Mouse (Mus musculus): ENCODE data around the gene Npas4. TPM values are rescaled to one million over a fixed set of nuclear protein-coding genes. Genes with fewer than 3 reads are reported as not detected.

Gene Npas4
- polyA plus RNA-seq, 1 experiment from 2014 or later, result 0.10 TPM

DNA sequence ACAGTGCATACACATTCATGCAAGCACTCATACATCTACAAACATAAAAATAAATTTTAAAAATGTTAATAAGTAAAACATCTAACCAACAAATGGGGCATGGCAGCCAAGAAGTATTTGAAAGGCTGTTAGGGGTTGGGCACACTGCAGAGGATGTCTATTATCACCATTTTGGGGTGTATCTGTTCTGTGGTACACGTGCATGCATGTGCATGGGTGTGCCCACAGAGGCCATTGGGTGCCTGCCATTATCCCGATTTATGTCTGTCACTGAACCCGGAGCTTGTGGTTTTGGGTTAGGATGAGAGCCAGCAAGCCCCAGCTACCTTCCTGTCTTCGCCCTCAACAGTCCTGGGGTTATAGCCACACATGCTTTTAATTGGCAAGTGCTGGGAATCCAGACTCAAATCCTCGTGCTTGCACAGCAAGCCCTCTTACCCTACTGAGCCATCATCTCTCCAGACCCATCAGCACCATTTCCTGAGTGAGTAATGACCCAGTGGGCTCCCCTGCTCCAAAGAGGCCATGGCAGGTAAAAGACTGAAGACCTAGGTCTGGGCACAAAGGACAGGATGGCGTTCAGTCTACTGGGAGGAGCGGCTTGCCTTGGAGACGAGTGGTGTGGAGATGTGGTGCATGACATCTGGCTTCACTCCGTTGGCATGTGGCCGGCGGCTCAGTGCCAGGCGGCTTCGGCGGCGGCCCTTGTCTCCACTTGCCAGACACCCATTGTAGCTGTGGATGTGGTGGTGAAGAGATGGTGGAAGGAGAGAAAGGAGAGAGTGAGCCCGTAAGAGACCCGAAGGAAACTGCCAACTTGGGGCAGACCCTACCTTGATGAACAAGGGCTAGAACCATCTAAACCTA is 52.4 kb downstream of the Npas4 start:
- Histone ChIP-seq H3K4me3 (no peak overlapping the region), H3K4me1 (replicated peaks) (peaks cover 4% of the 10 kb centered on the region), H3K27me3 (peaks cover 23% of the 10 kb centered on the region), H3K27ac (no peak overlapping the region), H3K36me3 (no peaks in the 10 kb centered on the region), H3K4me2 (no peak overlapping the region), H3K9ac (no peak overlapping the region), H3K9me3 (replicated peaks) (no peaks in the 10 kb centered on the region)
- 81% methylated on average over 17 of the region's 17 CpGs for whole genome bisulfite sequencing
- ATAC-seq (replicated peaks; ENCODE audit: insufficient number of reproducible peaks, insufficient read depth, low FRiP score, low read depth), result no peak

DNA sequence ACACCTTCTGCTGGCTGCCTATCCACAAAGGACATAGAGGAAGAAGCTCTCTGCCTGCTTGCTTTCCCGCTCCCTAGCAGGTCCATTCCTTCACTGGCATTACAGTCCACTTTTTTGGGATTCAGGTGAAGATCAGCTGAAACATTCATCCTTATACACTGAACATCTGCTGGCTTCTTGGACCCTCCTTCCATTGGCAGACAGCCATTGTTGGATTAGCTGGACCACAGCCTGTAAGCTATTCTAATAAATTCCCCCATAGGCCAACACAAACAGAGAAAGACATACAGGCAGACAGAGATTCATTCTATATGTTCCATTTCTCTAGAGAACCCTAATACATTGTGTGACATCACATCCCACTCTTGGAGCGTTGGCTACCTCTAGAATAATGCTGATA is 53.2 kb downstream of the Npas4 start:
- Histone ChIP-seq H3K9me3 (replicated peaks) (no peaks in the 10 kb centered on the region), H3K27me3 (peaks cover 16% of the 10 kb centered on the region), H3K9ac (no peak overlapping the region), H3K4me2 (no peak overlapping the region), H3K27ac (no peak overlapping the region), H3K4me1 (replicated peaks) (no peaks in the 10 kb centered on the region), H3K36me3 (no peaks in the 10 kb centered on the region), H3K4me3 (no peak overlapping the region)
- no peak for ATAC-seq (replicated peaks; ENCODE audit: insufficient number of reproducible peaks, insufficient read depth, low FRiP score, low read depth)
- 77% methylated on average over 2 of the region's 2 CpGs for WGBS

Other genes with a start within 250 kb of the Npas4 start
- 30.8 and 36.3 TPM in 2 replicates for gene Rbm4b, start 233.8 kb downstream of the Npas4 start, polyA plus RNA-seq (2015; fragmentation: Nextera tagmentation; extraction: Ambion mirVana)
- 42.2 and 54.1 TPM in 2 replicates for gene Rbm4, start 196.4 kb downstream of the Npas4 start, polyA plus RNA-seq (2015; fragmentation: Nextera tagmentation; extraction: Ambion mirVana)
- 22.6 and 30.5 TPM in 2 replicates for gene Gm21992, start 178.7 kb downstream of the Npas4 start, polyA plus RNA-seq (2015; fragmentation: Nextera tagmentation; extraction: Ambion mirVana)
- gene Rbm14, start 178.7 kb downstream of the Npas4 start, polyA plus RNA-seq (2015; fragmentation: Nextera tagmentation; extraction: Ambion mirVana), result 40.2 and 51.1 TPM in 2 replicates
- 33.4 and 41.7 TPM in 2 replicates for gene Ccs, start 151.0 kb downstream of the Npas4 start, polyA plus RNA-seq (2015; fragmentation: Nextera tagmentation; extraction: Ambion mirVana)
- 0.04 and 0.05 TPM in 2 replicates for gene Ccdc87, start 150.9 kb downstream of the Npas4 start, polyA plus RNA-seq (2015; fragmentation: Nextera tagmentation; extraction: Ambion mirVana)
- 37.4 and 42.6 TPM in 2 replicates for gene Ctsf, start 135.2 kb downstream of the Npas4 start, polyA plus RNA-seq (2015; fragmentation: Nextera tagmentation; extraction: Ambion mirVana)
- 2.1 and 9.1 TPM in 2 replicates for gene Actn3, start 112.4 kb downstream of the Npas4 start, polyA plus RNA-seq (2015; fragmentation: Nextera tagmentation; extraction: Ambion mirVana)
- gene Zdhhc24, start 111.6 kb downstream of the Npas4 start, polyA plus RNA-seq (2015; fragmentation: Nextera tagmentation; extraction: Ambion mirVana), result 6.6 and 9.9 TPM in 2 replicates
- 2.2 and 2.7 TPM in 2 replicates for gene Bbs1, start 83.7 kb downstream of the Npas4 start, polyA plus RNA-seq (2015; fragmentation: Nextera tagmentation; extraction: Ambion mirVana)
- 63.6 and 84.8 TPM in 2 replicates for gene Dpp3, start 62.0 kb downstream of the Npas4 start, polyA plus RNA-seq (2015; fragmentation: Nextera tagmentation; extraction: Ambion mirVana)
- 0.38 and 0.52 TPM in 2 replicates for gene Peli3, start 47.2 kb downstream of the Npas4 start, polyA plus RNA-seq (2015; fragmentation: Nextera tagmentation; extraction: Ambion mirVana)
- gene Mrpl11, start 28.2 kb downstream of the Npas4 start, polyA plus RNA-seq (2015; fragmentation: Nextera tagmentation; extraction: Ambion mirVana), result 82.6 and 97.3 TPM in 2 replicates
- gene Slc29a2, start 33.5 kb upstream of the Npas4 start, polyA plus RNA-seq (2015; fragmentation: Nextera tagmentation; extraction: Ambion mirVana), result 8.8 and 11.1 TPM in 2 replicates
- gene B4gat1, start 48.5 kb upstream of the Npas4 start, polyA plus RNA-seq (2015; fragmentation: Nextera tagmentation; extraction: Ambion mirVana), result 43.1 and 43.6 TPM in 2 replicates
- 1.4 and 1.5 TPM in 2 replicates for gene AC124502.3, start 48.6 kb upstream of the Npas4 start, polyA plus RNA-seq (2015; fragmentation: Nextera tagmentation; extraction: Ambion mirVana)
- 23.0 and 31.9 TPM in 2 replicates for gene Brms1, start 51.0 kb upstream of the Npas4 start, polyA plus RNA-seq (2015; fragmentation: Nextera tagmentation; extraction: Ambion mirVana)
- 1.9 and 3.3 TPM in 2 replicates for gene Rin1, start 60.2 kb upstream of the Npas4 start, polyA plus RNA-seq (2015; fragmentation: Nextera tagmentation; extraction: Ambion mirVana)
- 18.1 and 39.3 TPM in 2 replicates for gene Cd248, start 77.8 kb upstream of the Npas4 start, polyA plus RNA-seq (2015; fragmentation: Nextera tagmentation; extraction: Ambion mirVana)
- 3.0 and 4.5 TPM in 2 replicates for gene Tmem151a, start 95.2 kb upstream of the Npas4 start, polyA plus RNA-seq (2015; fragmentation: Nextera tagmentation; extraction: Ambion mirVana)
- gene Yif1a, start 98.2 kb upstream of the Npas4 start, polyA plus RNA-seq (2015; fragmentation: Nextera tagmentation; extraction: Ambion mirVana), result 82.0 and 92.3 TPM in 2 replicates
- 2.9 and 5.7 TPM in 2 replicates for gene Cnih2, start 108.2 kb upstream of the Npas4 start, polyA plus RNA-seq (2015; fragmentation: Nextera tagmentation; extraction: Ambion mirVana)
- gene Rab1b, start 116.8 kb upstream of the Npas4 start, polyA plus RNA-seq (2015; fragmentation: Nextera tagmentation; extraction: Ambion mirVana), result 208 and 236 TPM in 2 replicates
- gene Klc2, start 128.2 kb upstream of the Npas4 start, polyA plus RNA-seq (2015; fragmentation: Nextera tagmentation; extraction: Ambion mirVana), result 17.1 and 21.8 TPM in 2 replicates

Measured in heart, embryonic 15.5 days (tissue).